Mouse (Mus musculus): Measurements from ENCODE around the gene Ptpn5.

DNA sequence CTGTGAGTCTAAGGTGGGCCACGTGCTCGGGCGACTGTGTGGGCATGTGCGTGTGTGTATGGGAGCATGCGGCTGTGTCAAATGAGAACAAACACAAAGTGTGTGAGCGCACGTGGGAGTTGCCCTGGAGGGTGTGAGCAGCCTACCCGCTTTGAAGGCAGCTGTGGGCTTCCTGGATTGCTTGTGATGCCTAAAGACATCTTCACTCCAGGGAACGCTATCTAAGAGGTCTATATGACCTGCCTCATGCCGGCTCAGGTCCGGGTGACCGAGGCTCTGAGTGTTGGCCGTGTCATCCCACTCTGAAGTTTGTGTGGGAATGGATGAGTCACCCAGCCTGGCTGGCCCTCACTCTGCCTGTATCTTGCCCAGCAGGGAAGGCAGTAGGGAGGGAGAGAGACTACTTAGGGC is 24.7 kb downstream of the Ptpn5 start:
- TF ChIP-seq CTCF (IDR thresholded peaks at IDR 0.05; ENCODE audit: low read depth, low read length): no peak
- TF ChIP-seq POLR2A (IDR thresholded peaks at IDR 0.05; ENCODE audit: borderline replicate concordance, low read depth, low read length): no peak
